Mouse (Mus musculus): ENCODE data around the gene Acy3.
"Not testable (repeated sequence)": the region's sequence is repeated elsewhere in the genome, so short reads cannot be mapped to it uniquely, and the experiment has no call there.

The Acy3 gene

GRCm38 (mm10) chr19:4004331-4004730, 18.0 kb downstream of the Acy3 start:
- DNase-seq, result peak in 1 of 2 experiments; percentile 37

- no peak for DNase-seq
Observed at GRCm38 (mm10) chr19:4005091-4005490, 18.7 kb downstream of the Acy3 start.

GRCm38 (mm10) chr19:4005971-4006370, 19.6 kb downstream of the Acy3 start:
- DNase-seq, result no peak

- DNase-seq, result no peak
Observed at GRCm38 (mm10) chr19:4011086-4011485, 24.7 kb downstream of the Acy3 start.

GRCm38 (mm10) chr19:4012432-4013022, 26.2 kb downstream of the Acy3 start, which contains the start of gene Ndufv1:
Ndufv1 (minus strand) TSS chr19:4012806.
- peak; percentile 99 for DNase-seq

GRCm38 (mm10) chr19:4013066-4013465, 26.7 kb downstream of the Acy3 start:
- no peak for DNase-seq

GRCm38 (mm10) chr19:4014802-4015201, 28.4 kb downstream of the Acy3 start:
- DNase-seq, result no peak

- no peak for DNase-seq
Observed at GRCm38 (mm10) chr19:4015635-4016034, 29.3 kb downstream of the Acy3 start.

GRCm38 (mm10) chr19:4017921-4018587, 31.7 kb downstream of the Acy3 start:
- DNase-seq, result no peak

- peak; percentile 89 to 90 for DNase-seq
Observed at GRCm38 (mm10) chr19:4018743-4019583, 32.6 kb downstream of the Acy3 start.

GRCm38 (mm10) chr19:4023185-4023584, 36.8 kb downstream of the Acy3 start:
- no peak for DNase-seq

- DNase-seq, result no peak
Observed at GRCm38 (mm10) chr19:4027576-4027975, 41.2 kb downstream of the Acy3 start.

- DNase-seq, result no peak
Observed at GRCm38 (mm10) chr19:4032668-4033067, 46.3 kb downstream of the Acy3 start.

- peak; percentile 65 to 70 for DNase-seq
Observed at GRCm38 (mm10) chr19:4033298-4033697, 46.9 kb downstream of the Acy3 start.

GRCm38 (mm10) chr19:4033742-4034141, 47.4 kb downstream of the Acy3 start:
- DNase-seq, result no peak

GRCm38 (mm10) chr19:4036327-4037045, 50.1 kb downstream of the Acy3 start:
- no peak for DNase-seq

GRCm38 (mm10) chr19:4037154-4037787, 50.9 kb downstream of the Acy3 start:
- DNase-seq, result not testable (repeated sequence)

GRCm38 (mm10) chr19:4037788-4038232, 51.4 kb downstream of the Acy3 start, which contains the start of gene Gstp1:
Gstp1 (minus strand) TSS chr19:4037985.
- DNase-seq, result peak; percentile 91 to 94

All from kidney, postnatal 25 days (tissue).